Mouse (Mus musculus) spleen, adult 2 months (tissue): ENCODE data around the gene Tnip3.
A peak's percentile ranks its signal among the peaks of the same experiment; 100 is the strongest.

Source experiments
- CTCF ChIP-seq: fragments of 200-500 bp; IDR thresholded peaks from 2 replicates; pipeline ENCODE4 v1.5.1; 2011; ENCODE audit warnings: mild to moderate bottlenecking, inconsistent platforms; ENCODE audit not compliant: insufficient read depth, insufficient read length, insufficient replicate concordance; ENCODE audit errors: extremely low read depth
- POLR2A ChIP-seq: fragments of 200-500 bp; IDR thresholded peaks from 2 replicates; pipeline ENCODE4 v1.6.1; 2011; ENCODE audit warnings: low read depth, low read length, inconsistent platforms

DNA sequence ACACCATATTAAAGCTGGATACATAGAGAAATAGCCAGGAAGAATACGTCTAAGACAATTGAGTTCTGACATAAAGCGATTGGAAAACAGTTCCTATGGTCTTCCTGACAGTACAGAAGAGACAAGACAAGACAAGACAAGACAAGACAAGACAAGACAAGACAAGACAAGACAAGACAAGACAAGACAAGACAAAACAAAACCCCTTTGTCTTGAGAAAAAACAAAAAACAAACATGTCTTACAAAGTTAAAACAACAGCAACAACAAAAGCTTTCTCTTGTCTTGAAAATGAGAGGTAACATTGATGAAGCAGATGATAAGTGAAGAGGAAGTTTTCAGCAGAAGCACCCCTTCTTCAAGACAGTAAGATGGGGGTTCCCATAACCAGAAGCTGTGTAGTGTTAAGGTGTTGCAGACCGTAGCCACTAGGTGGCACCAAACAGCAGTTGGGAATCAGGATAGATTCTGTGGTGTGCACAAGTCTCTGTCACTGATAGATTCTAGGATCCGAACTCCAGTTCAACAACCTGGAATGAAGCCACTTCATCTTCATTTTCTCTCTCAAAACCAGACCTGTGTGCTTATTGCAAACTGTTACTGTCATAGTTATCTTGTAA, 15.0 kb upstream of the Tnip3 start:
- TF ChIP-seq POLR2A (no peak), CTCF (peak; percentile 65; the same call in 1 of the 2 replicates)
